Mouse (Mus musculus): ENCODE measurements around the gene Ogdhl. TPM values are rescaled to one million over a fixed set of nuclear protein-coding genes. Genes with fewer than 3 reads are reported as not detected.
"Not testable (repeated sequence)": the region's sequence is repeated elsewhere in the genome, so short reads cannot be mapped to it uniquely, and the experiment has no call there.

The Ogdhl gene
- polyA plus RNA-seq, 2 experiments = 9.7 to 11.2 TPM

DNA sequence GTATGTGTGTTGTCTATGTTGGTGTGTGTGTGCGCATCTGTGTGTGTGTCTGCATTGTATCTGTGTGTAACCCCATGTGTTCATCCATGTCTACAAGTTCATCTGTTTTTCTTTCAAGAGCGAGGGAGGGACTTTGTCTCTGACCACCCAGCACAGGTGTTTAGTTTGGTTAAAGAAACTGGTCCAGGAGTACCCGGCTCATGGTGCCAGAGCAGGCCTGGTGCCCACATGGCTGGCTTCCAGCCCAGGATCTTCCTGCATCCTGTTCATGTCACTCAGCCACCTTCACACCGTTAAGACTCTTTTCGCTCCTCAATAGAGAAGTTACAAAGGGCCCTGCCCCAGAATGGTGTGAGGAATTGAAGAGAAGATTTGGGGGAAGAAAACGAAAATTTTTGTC, 14.2 kb downstream of the Ogdhl start:
- WGBS = 83% methylated on average over 6 of the region's 6 CpGs
- ATAC-seq (ENCODE audit: low FRiP score, low read depth) (no peak), DNase-seq (ENCODE audit: low spot score) (no peak)
- Histone ChIP-seq H3K9ac (ENCODE audit: low read depth, low read length, severe bottlenecking) (no peak overlapping the region), H3K9me3 (ENCODE audit: control insufficient read depth, low read length) (no peaks in the 10 kb centered on the region), H3K4me1 (ENCODE audit: control insufficient read depth, insufficient read depth, low read length) (no peaks in the 10 kb centered on the region), H3K4me2 (replicated peaks; ENCODE audit: low read depth, low read length, severe bottlenecking) (no peak overlapping the region), H3K27me3 (ENCODE audit: control insufficient read depth, insufficient read depth, low read length) (no peaks in the 10 kb centered on the region), H3K27ac (replicated peaks; ENCODE audit: low read depth, low read length) (no peak overlapping the region), H3K36me3 (ENCODE audit: control insufficient read depth, insufficient read depth, low read length) (peaks cover 12% of the 10 kb centered on the region), H3K4me3 (replicated peaks; ENCODE audit: low read length) (no peak overlapping the region)
- TF ChIP-seq POLR2A (IDR thresholded peaks at IDR 0.05; ENCODE audit: borderline replicate concordance, extremely low read depth, insufficient read depth, insufficient read length) = no peak

DNA sequence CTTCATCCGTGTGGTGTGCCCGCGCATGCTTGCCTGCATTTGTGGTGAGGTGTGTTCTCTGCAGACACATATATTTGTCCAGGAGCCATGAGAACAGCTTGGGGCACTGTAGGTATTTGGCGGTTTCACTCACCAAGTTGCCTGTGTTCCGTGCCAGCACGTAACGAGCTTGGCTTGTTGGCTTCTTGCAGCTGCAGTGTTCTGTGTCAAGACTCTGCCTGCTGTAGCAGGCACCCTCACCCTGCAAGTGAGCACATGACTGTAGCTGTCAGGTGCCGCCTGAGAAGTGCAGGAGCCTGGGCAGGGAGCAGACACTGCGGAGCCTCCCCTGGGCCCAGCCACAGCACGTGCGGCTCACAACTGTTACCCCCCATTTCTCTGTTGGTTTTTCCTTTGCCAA, 14.7 kb downstream of the Ogdhl start:
- Histone ChIP-seq H3K36me3 (ENCODE audit: control insufficient read depth, insufficient read depth, low read length) (peaks cover 12% of the 10 kb centered on the region), H3K27me3 (ENCODE audit: control insufficient read depth, insufficient read depth, low read length) (no peaks in the 10 kb centered on the region), H3K4me1 (ENCODE audit: control insufficient read depth, insufficient read depth, low read length) (no peaks in the 10 kb centered on the region), H3K4me3 (replicated peaks; ENCODE audit: low read length) (no peak overlapping the region), H3K27ac (replicated peaks; ENCODE audit: low read depth, low read length) (no peak overlapping the region), H3K4me2 (replicated peaks; ENCODE audit: low read depth, low read length, severe bottlenecking) (no peak overlapping the region), H3K9ac (ENCODE audit: low read depth, low read length, severe bottlenecking) (no peak overlapping the region), H3K9me3 (ENCODE audit: control insufficient read depth, low read length) (no peaks in the 10 kb centered on the region)
- DNase-seq (ENCODE audit: low spot score) = no peak
- WGBS = 74% methylated on average over 11 of the region's 11 CpGs
- no peak for ATAC-seq (ENCODE audit: low FRiP score, low read depth)
- no peak for TF ChIP-seq POLR2A (IDR thresholded peaks at IDR 0.05; ENCODE audit: borderline replicate concordance, extremely low read depth, insufficient read depth, insufficient read length)

DNA sequence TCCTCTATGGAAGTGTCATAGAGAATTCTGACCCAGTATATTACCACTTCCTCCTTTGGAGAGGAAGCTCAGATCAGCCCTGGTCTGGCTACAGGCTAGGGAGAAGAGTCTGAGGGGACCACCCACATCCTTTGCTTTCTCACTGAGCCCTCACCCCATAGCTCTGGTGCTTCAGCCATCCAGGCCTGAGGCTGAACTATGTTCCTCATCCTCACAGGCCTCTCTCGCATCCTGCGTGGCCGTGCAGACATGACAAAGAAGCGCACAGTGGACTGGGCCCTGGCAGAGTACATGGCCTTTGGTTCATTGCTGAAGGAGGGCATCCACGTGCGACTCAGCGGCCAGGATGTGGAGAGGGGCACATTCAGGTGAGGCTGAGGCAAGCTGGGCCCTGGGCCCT, 20.0 kb downstream of the Ogdhl start:
- TF ChIP-seq POLR2A (IDR thresholded peaks at IDR 0.05; ENCODE audit: borderline replicate concordance, extremely low read depth, insufficient read depth, insufficient read length) = no peak
- WGBS = 93% methylated on average over 7 of the region's 7 CpGs
- Histone ChIP-seq H3K4me1 (ENCODE audit: control insufficient read depth, insufficient read depth, low read length) (no peaks in the 10 kb centered on the region), H3K27me3 (ENCODE audit: control insufficient read depth, insufficient read depth, low read length) (no peaks in the 10 kb centered on the region), H3K36me3 (ENCODE audit: control insufficient read depth, insufficient read depth, low read length) (peaks cover 17% of the 10 kb centered on the region), H3K4me2 (replicated peaks; ENCODE audit: low read depth, low read length, severe bottlenecking) (no peak overlapping the region), H3K9ac (ENCODE audit: low read depth, low read length, severe bottlenecking) (no peak overlapping the region), H3K4me3 (replicated peaks; ENCODE audit: low read length) (no peak overlapping the region), H3K27ac (replicated peaks; ENCODE audit: low read depth, low read length) (no peak overlapping the region), H3K9me3 (ENCODE audit: control insufficient read depth, low read length) (no peaks in the 10 kb centered on the region)
- DNase-seq (ENCODE audit: low spot score) (no peak), ATAC-seq (ENCODE audit: low FRiP score, low read depth) (no peak)

DNA sequence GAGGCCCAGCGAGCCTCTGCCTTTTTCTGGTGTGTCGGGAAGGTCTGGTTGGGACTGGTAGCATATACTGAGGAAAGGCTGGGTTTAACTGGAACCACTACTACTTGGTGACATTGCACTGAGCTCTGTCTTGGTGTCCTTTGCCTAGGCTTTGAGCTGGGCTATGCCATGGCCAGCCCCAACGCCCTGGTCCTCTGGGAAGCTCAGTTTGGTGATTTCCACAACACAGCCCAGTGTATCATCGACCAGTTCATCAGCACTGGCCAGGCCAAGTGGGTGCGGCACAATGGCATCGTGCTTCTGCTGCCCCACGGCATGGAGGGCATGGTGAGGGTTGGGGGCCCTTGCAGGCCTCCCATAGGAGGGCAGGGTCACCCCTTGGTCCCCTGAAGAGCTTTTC, 22.4 kb downstream of the Ogdhl start:
- DNase-seq (ENCODE audit: low spot score) (no peak), ATAC-seq (ENCODE audit: low FRiP score, low read depth) (no peak)
- H3K27ac ChIP-seq (replicated peaks; ENCODE audit: low read depth, low read length) = no peak overlapping the region
- no peak for TF ChIP-seq POLR2A (IDR thresholded peaks at IDR 0.05; ENCODE audit: borderline replicate concordance, extremely low read depth, insufficient read depth, insufficient read length)
- no peak overlapping the region for H3K4me3 ChIP-seq (replicated peaks; ENCODE audit: low read length)
- no peak overlapping the region for H3K4me2 ChIP-seq (replicated peaks; ENCODE audit: low read depth, low read length, severe bottlenecking)
- no peaks in the 10 kb centered on the region for H3K9me3 ChIP-seq (ENCODE audit: control insufficient read depth, low read length)
- H3K36me3 ChIP-seq (ENCODE audit: control insufficient read depth, insufficient read depth, low read length) = peaks cover 13% of the 10 kb centered on the region
- no peak overlapping the region for H3K9ac ChIP-seq (ENCODE audit: low read depth, low read length, severe bottlenecking)
- H3K4me1 ChIP-seq (ENCODE audit: control insufficient read depth, insufficient read depth, low read length) = no peaks in the 10 kb centered on the region
- no peaks in the 10 kb centered on the region for H3K27me3 ChIP-seq (ENCODE audit: control insufficient read depth, insufficient read depth, low read length)
- WGBS = 89% methylated on average over 7 of the region's 7 CpGs

DNA sequence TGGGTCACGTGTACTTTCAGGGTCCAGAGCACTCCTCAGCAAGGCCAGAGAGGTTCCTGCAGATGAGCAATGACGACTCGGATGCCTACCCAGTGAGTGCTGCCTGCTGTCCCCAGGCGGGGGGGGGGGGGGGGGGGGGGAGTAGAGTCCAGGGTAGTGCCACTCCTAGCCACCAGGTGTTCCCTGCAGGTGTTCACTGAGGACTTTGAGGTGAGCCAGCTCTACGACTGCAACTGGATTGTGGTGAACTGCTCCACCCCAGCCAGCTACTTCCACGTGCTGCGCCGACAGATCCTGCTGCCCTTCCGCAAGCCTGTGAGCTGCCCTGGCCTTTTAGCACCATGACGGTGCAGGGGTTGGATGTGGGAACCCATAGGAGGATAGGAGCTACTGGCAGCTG, 22.9 kb downstream of the Ogdhl start:
- Histone ChIP-seq H3K4me1 (ENCODE audit: control insufficient read depth, insufficient read depth, low read length) (no peaks in the 10 kb centered on the region), H3K4me3 (replicated peaks; ENCODE audit: low read length) (no peak overlapping the region), H3K27ac (replicated peaks; ENCODE audit: low read depth, low read length) (no peak overlapping the region), H3K9me3 (ENCODE audit: control insufficient read depth, low read length) (no peaks in the 10 kb centered on the region), H3K36me3 (ENCODE audit: control insufficient read depth, insufficient read depth, low read length) (peaks cover 13% of the 10 kb centered on the region), H3K4me2 (replicated peaks; ENCODE audit: low read depth, low read length, severe bottlenecking) (no peak overlapping the region), H3K27me3 (ENCODE audit: control insufficient read depth, insufficient read depth, low read length) (no peaks in the 10 kb centered on the region), H3K9ac (ENCODE audit: low read depth, low read length, severe bottlenecking) (no peak overlapping the region)
- no peak for DNase-seq (ENCODE audit: low spot score)
- WGBS = 77% methylated on average over 9 of the region's 10 CpGs
- TF ChIP-seq POLR2A (IDR thresholded peaks at IDR 0.05; ENCODE audit: borderline replicate concordance, extremely low read depth, insufficient read depth, insufficient read length) = no peak
- ATAC-seq (ENCODE audit: low FRiP score, low read depth) = no peak

DNA sequence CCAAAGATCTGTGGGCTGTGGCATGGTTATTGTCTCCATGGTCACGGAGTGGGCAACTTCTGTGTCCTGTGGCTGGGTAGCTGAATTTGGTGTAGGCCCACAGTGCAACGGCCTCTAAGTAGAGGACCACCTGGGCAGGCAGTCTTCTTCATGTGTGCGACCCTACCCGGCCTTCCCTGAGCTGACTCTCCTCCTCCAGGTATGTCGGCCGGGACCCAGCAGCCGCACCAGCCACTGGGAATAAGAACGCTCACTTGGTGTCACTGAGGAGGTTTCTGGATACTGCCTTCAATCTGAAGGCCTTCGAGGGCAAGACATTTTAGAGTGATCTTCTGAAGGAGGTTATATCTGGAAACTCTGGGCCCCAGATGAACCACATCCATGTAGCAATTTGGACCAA, 25.5 kb downstream of the Ogdhl start:
- Histone ChIP-seq H3K27ac (replicated peaks; ENCODE audit: low read depth, low read length) (no peak overlapping the region), H3K4me3 (replicated peaks; ENCODE audit: low read length) (no peak overlapping the region), H3K9ac (ENCODE audit: low read depth, low read length, severe bottlenecking) (no peak overlapping the region), H3K4me2 (replicated peaks; ENCODE audit: low read depth, low read length, severe bottlenecking) (no peak overlapping the region), H3K36me3 (ENCODE audit: control insufficient read depth, insufficient read depth, low read length) (peaks cover 10% of the 10 kb centered on the region; the same call in 1 of the 2 replicates), H3K27me3 (ENCODE audit: control insufficient read depth, insufficient read depth, low read length) (no peaks in the 10 kb centered on the region), H3K9me3 (ENCODE audit: control insufficient read depth, low read length) (no peaks in the 10 kb centered on the region), H3K4me1 (ENCODE audit: control insufficient read depth, insufficient read depth, low read length) (no peaks in the 10 kb centered on the region)
- 95% methylated on average over 9 of the region's 9 CpGs for WGBS
- TF ChIP-seq POLR2A (IDR thresholded peaks at IDR 0.05; ENCODE audit: borderline replicate concordance, extremely low read depth, insufficient read depth, insufficient read length) = no peak
- DNase-seq (ENCODE audit: low spot score) = no peak
- no peak for ATAC-seq (ENCODE audit: low FRiP score, low read depth)

DNA sequence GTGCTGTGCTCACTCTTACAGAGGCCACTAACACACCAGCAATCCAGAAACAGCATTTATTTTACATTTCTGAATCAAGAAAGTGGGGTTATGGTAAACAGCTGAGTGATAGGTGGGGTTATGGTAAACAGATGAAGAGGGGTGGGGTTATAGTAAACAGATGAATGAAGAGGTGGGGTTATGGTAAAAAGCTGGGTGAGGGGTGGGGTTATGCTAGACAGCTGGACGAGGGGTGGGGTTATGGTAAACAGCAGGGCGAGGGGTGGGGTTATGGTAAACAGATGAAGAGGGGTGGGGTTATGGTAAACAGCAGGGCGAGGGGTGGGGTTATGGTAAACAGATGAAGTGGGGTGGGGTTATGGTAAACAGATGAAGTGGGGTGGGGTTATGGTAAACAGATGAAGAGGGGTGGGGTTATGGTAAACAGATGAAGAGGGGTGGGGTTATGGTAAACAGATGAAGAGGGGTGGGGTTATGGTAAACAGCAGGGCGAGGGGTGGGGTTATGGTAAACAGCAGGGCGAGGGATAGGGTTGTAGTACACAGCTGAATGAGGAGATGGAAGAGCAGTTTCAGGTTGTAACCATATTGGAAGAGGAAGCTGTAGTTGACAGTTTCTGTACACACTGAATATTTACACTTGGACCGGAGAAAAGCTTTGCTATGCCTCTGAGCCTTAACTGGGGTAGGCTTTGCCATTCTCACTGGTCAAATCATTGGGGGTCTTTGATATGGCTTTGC, 29.5 kb downstream of the Ogdhl start:
- H3K9ac ChIP-seq (ENCODE audit: low read depth, low read length, severe bottlenecking); H3K9me3 ChIP-seq (ENCODE audit: control insufficient read depth, low read length); DNase-seq (ENCODE audit: low spot score); ATAC-seq (ENCODE audit: low FRiP score, low read depth); H3K4me2 ChIP-seq (replicated peaks; ENCODE audit: low read depth, low read length, severe bottlenecking); H3K4me3 ChIP-seq (replicated peaks; ENCODE audit: low read length); H3K36me3 ChIP-seq (ENCODE audit: control insufficient read depth, insufficient read depth, low read length); H3K27ac ChIP-seq (replicated peaks; ENCODE audit: low read depth, low read length); H3K27me3 ChIP-seq (ENCODE audit: control insufficient read depth, insufficient read depth, low read length); H3K4me1 ChIP-seq (ENCODE audit: control insufficient read depth, insufficient read depth, low read length): not testable (repeated sequence)
- WGBS = 39% methylated on average over 6 of the region's 6 CpGs
